Mouse (Mus musculus): Measurements from ENCODE around the gene Rdh13. TPM values are rescaled to one million over a fixed set of nuclear protein-coding genes. Genes with fewer than 3 reads are reported as not detected.

The Rdh13 gene
- polyA plus RNA-seq, 1 experiment from 2014 or later, result 29.1 TPM

- Histone ChIP-seq H3K4me1 (replicated peaks; ENCODE audit: control insufficient read depth, insufficient read depth, low read length) (peaks cover 5% of the 10 kb centered on the region; the same call in 1 of the 2 replicates), H3K4me2 (replicated peaks; ENCODE audit: low read depth, low read length) (no peak overlapping the region), H3K27ac (ENCODE audit: low read depth, low read length) (no peak overlapping the region), H3K9ac (ENCODE audit: low read depth, low read length) (no peak overlapping the region), H3K36me3 (ENCODE audit: control insufficient read depth, insufficient read depth, low read length) (no peaks in the 10 kb centered on the region), H3K27me3 (ENCODE audit: control insufficient read depth, insufficient read depth, low read length) (peaks cover 27% of the 10 kb centered on the region), H3K9me3 (ENCODE audit: control insufficient read depth, low read length) (no peaks in the 10 kb centered on the region), H3K4me3 (ENCODE audit: low read depth, low read length) (no peak overlapping the region)
- no peak for DNase-seq (ENCODE audit: low spot score)
- WGBS, result 9% methylated on average over 19 of the region's 19 CpGs
- no peak for ATAC-seq (ENCODE audit: low FRiP score)
Observed at GRCm38 (mm10) chr7:4473940-4474339, 28.5 kb upstream of the Rdh13 start.

- Histone ChIP-seq H3K9me3 (ENCODE audit: control insufficient read depth, low read length) (no peaks in the 10 kb centered on the region), H3K36me3 (ENCODE audit: control insufficient read depth, insufficient read depth, low read length) (no peaks in the 10 kb centered on the region), H3K4me1 (replicated peaks; ENCODE audit: control insufficient read depth, insufficient read depth, low read length) (no peaks in the 10 kb centered on the region), H3K27ac (ENCODE audit: low read depth, low read length) (no peak overlapping the region), H3K27me3 (ENCODE audit: control insufficient read depth, insufficient read depth, low read length) (peaks cover 25% of the 10 kb centered on the region), H3K9ac (ENCODE audit: low read depth, low read length) (0 out of 2 replicates have a peak overlapping the region, but pooled peaks have one; percentile 8), H3K4me3 (ENCODE audit: low read depth, low read length) (peak overlapping the region; percentile 25), H3K4me2 (replicated peaks; ENCODE audit: low read depth, low read length) (peak overlapping the region; percentile 50)
- ATAC-seq (ENCODE audit: low FRiP score), result peak; percentile 85
- peak; percentile 83 for DNase-seq (ENCODE audit: low spot score)
- WGBS, result under 1% methylated on average over 24 of the region's 24 CpGs
Observed at GRCm38 (mm10) chr7:4471179-4471555, 25.7 kb upstream of the Rdh13 start.

- ATAC-seq (ENCODE audit: low FRiP score) (peak; percentile 70), DNase-seq (ENCODE audit: low spot score) (peak; percentile 80)
- H3K4me2 ChIP-seq (replicated peaks; ENCODE audit: low read depth, low read length), result peak overlapping the region; percentile 50
- H3K27me3 ChIP-seq (ENCODE audit: control insufficient read depth, insufficient read depth, low read length), result peaks cover 25% of the 10 kb centered on the region
- peak overlapping the region; percentile 35; the same call in 1 of the 2 replicates for H3K9ac ChIP-seq (ENCODE audit: low read depth, low read length)
- H3K9me3 ChIP-seq (ENCODE audit: control insufficient read depth, low read length), result no peaks in the 10 kb centered on the region
- H3K27ac ChIP-seq (ENCODE audit: low read depth, low read length), result no peak overlapping the region
- 4% methylated on average over 35 of the region's 35 CpGs for WGBS
- H3K4me1 ChIP-seq (replicated peaks; ENCODE audit: control insufficient read depth, insufficient read depth, low read length), result no peaks in the 10 kb centered on the region
- H3K4me3 ChIP-seq (ENCODE audit: low read depth, low read length), result peak overlapping the region; percentile 25
- no peaks in the 10 kb centered on the region for H3K36me3 ChIP-seq (ENCODE audit: control insufficient read depth, insufficient read depth, low read length)
Observed at GRCm38 (mm10) chr7:4470275-4471178, 25.1 kb upstream of the Rdh13 start.

- H3K9ac ChIP-seq (ENCODE audit: low read depth, low read length), result no peak overlapping the region
- H3K9me3 ChIP-seq (ENCODE audit: control insufficient read depth, low read length), result no peaks in the 10 kb centered on the region
- no peak overlapping the region for H3K4me3 ChIP-seq (ENCODE audit: low read depth, low read length)
- DNase-seq (ENCODE audit: low spot score) (no peak), ATAC-seq (ENCODE audit: low FRiP score) (no peak)
- peaks cover 13% of the 10 kb centered on the region for H3K27me3 ChIP-seq (ENCODE audit: control insufficient read depth, insufficient read depth, low read length)
- WGBS, result 79% methylated on average over 3 of the region's 3 CpGs
- H3K27ac ChIP-seq (ENCODE audit: low read depth, low read length), result no peak overlapping the region
- no peak overlapping the region for H3K4me2 ChIP-seq (replicated peaks; ENCODE audit: low read depth, low read length)
- no peaks in the 10 kb centered on the region for H3K4me1 ChIP-seq (replicated peaks; ENCODE audit: control insufficient read depth, insufficient read depth, low read length)
- no peaks in the 10 kb centered on the region for H3K36me3 ChIP-seq (ENCODE audit: control insufficient read depth, insufficient read depth, low read length)
Observed at GRCm38 (mm10) chr7:4467801-4468200, 22.4 kb upstream of the Rdh13 start.

- 13% methylated on average over 12 of the region's 12 CpGs for WGBS
- ATAC-seq (ENCODE audit: low FRiP score) (peak; percentile 20; the same call in 1 of the 2 replicates), DNase-seq (ENCODE audit: low spot score) (no peak)
- Histone ChIP-seq H3K36me3 (ENCODE audit: control insufficient read depth, insufficient read depth, low read length) (no peaks in the 10 kb centered on the region), H3K27ac (ENCODE audit: low read depth, low read length) (no peak overlapping the region), H3K9ac (ENCODE audit: low read depth, low read length) (no peak overlapping the region), H3K27me3 (ENCODE audit: control insufficient read depth, insufficient read depth, low read length) (no peaks in the 10 kb centered on the region), H3K4me1 (replicated peaks; ENCODE audit: control insufficient read depth, insufficient read depth, low read length) (no peaks in the 10 kb centered on the region), H3K4me3 (ENCODE audit: low read depth, low read length) (no peak overlapping the region), H3K9me3 (ENCODE audit: control insufficient read depth, low read length) (no peaks in the 10 kb centered on the region), H3K4me2 (replicated peaks; ENCODE audit: low read depth, low read length) (no peak overlapping the region)
Observed at GRCm38 (mm10) chr7:4464194-4464824, 18.9 kb upstream of the Rdh13 start.

- no peak within 1 kb of the TSS for H3K4me2 ChIP-seq (replicated peaks; ENCODE audit: low read depth, low read length)
- no peak within 1 kb of the TSS for H3K27ac ChIP-seq (ENCODE audit: low read depth, low read length)
- DNase-seq (ENCODE audit: low spot score) (no peak), ATAC-seq (ENCODE audit: low FRiP score) (peak; percentile 10; the same call in 1 of the 2 replicates)
- H3K27me3 ChIP-seq (ENCODE audit: control insufficient read depth, insufficient read depth, low read length), result no peaks in the 10 kb centered on the region
- H3K4me3 ChIP-seq (ENCODE audit: low read depth, low read length), result no peak within 1 kb of the TSS
- no peaks in the 10 kb centered on the region for H3K4me1 ChIP-seq (replicated peaks; ENCODE audit: control insufficient read depth, insufficient read depth, low read length)
- 67% methylated on average over 13 of the region's 16 CpGs for WGBS
- H3K9me3 ChIP-seq (ENCODE audit: control insufficient read depth, low read length), result no peaks in the 10 kb centered on the region
- H3K9ac ChIP-seq (ENCODE audit: low read depth, low read length), result no peak within 1 kb of the TSS
- no peaks in the 10 kb centered on the region for H3K36me3 ChIP-seq (ENCODE audit: control insufficient read depth, insufficient read depth, low read length)
Observed at GRCm38 (mm10) chr7:4460576-4461434, 15.4 kb upstream of the Rdh13 start, which contains the start of gene Eps8l1. Eps8l1 (plus strand) TSS chr7:4460674.

GRCm38 (mm10) chr7:4452644-4453043 is 7.2 kb upstream of the Rdh13 start:
- Histone ChIP-seq H3K4me1 (replicated peaks; ENCODE audit: control insufficient read depth, insufficient read depth, low read length) (no peaks in the 10 kb centered on the region), H3K27ac (ENCODE audit: low read depth, low read length) (no peak overlapping the region), H3K4me2 (replicated peaks; ENCODE audit: low read depth, low read length) (no peak overlapping the region), H3K27me3 (ENCODE audit: control insufficient read depth, insufficient read depth, low read length) (no peaks in the 10 kb centered on the region), H3K9ac (ENCODE audit: low read depth, low read length) (no peak overlapping the region), H3K9me3 (ENCODE audit: control insufficient read depth, low read length) (no peaks in the 10 kb centered on the region), H3K4me3 (ENCODE audit: low read depth, low read length) (no peak overlapping the region), H3K36me3 (ENCODE audit: control insufficient read depth, insufficient read depth, low read length) (no peaks in the 10 kb centered on the region)
- WGBS, result 34% methylated on average over 4 of the region's 4 CpGs
- DNase-seq (ENCODE audit: low spot score), result no peak
- ATAC-seq (ENCODE audit: low FRiP score), result no peak

GRCm38 (mm10) chr7:4449211-4449610 is 3.8 kb upstream of the Rdh13 start:
- Histone ChIP-seq H3K27ac (ENCODE audit: low read depth, low read length) (no peak overlapping the region), H3K9me3 (ENCODE audit: control insufficient read depth, low read length) (no peaks in the 10 kb centered on the region), H3K36me3 (ENCODE audit: control insufficient read depth, insufficient read depth, low read length) (no peaks in the 10 kb centered on the region), H3K27me3 (ENCODE audit: control insufficient read depth, insufficient read depth, low read length) (no peaks in the 10 kb centered on the region), H3K4me1 (replicated peaks; ENCODE audit: control insufficient read depth, insufficient read depth, low read length) (no peaks in the 10 kb centered on the region), H3K4me2 (replicated peaks; ENCODE audit: low read depth, low read length) (no peak overlapping the region), H3K4me3 (ENCODE audit: low read depth, low read length) (no peak overlapping the region), H3K9ac (ENCODE audit: low read depth, low read length) (no peak overlapping the region)
- no peak for ATAC-seq (ENCODE audit: low FRiP score)
- WGBS, result 17% methylated on average over 2 of the region's 2 CpGs
- DNase-seq (ENCODE audit: low spot score), result no peak
